ENCODE assay signal across 21 mouse cellular contexts in the genomic region with DNA sequence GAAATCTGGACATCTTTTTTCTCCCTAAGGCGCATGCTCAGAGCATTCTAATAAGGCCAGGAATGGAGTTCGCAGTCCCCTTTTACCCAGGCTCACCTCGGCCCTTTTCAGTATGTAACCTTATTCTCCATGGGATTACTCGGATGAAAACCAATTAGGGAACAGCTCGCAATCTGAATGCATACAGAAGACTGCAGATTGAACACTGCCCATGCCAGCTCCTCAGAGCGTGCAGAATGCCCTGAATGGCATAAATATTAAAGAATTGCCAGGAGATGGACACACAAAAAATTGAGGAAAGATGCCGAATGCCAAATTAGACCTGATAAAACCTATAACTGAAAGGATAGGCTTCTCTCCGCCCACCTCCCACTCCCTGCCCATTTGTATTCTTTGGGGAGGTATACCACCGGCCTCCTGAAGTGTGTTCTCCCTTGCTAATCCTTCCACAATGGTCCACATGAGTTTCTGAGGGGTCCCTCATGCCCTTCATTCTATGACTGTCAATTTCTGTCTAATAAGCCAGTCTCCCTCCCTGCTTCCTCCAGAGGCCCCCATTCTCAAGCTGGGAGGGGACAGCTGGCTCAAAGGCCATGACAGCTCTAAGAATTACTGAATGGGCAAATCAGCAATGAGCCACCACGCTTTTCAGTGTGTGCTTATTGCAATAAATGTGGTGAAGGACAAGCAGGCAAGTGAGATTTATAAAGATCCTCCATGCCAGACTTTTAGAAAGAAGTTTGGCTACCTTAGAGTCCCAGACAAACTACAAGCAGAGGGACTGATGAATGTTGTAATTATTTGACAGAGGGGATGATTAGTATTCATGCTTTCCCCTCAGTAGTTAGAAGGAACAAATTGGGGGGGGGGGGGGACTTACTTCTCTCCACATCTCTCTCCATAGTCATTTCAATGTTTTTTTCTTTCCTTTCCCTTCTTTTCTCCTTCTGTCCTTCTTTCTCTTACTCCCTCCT.
DNase-seq lines count a peak whose midpoint lies in the region; ATAC-seq lines count a peak whose summit lies in the region.
"Had no signal": no experiment of that assay in that cellular context is flagged by ENCODE, and none has a peak within 500 bp of the region (broad histone marks: within the 10 kb centered on the region; RNA-seq: fewer than 3 reads in every experiment).

No protein-coding gene starts in this region.

- 13% methylated on average over 10 of the region's 10 CpGs for WGBS in forebrain, embryonic 11.5 days
- 35% methylated on average over 10 of the region's 10 CpGs for WGBS in hindbrain, embryonic 12.5 days
- WGBS in midbrain, embryonic 13.5 days = 8% methylated on average over 10 of the region's 10 CpGs

- H3K4me2 ChIP-seq in forebrain, embryonic 11.5 days (ENCODE audit: low read depth, low read length, severe bottlenecking) = no peak overlapping the region
- peak overlapping the region; percentile 13; the same call in 1 of the 2 replicates for H3K4me2 ChIP-seq in hindbrain, embryonic 12.5 days (replicated peaks)
- H3K4me2 ChIP-seq in midbrain, embryonic 13.5 days (replicated peaks) = peak overlapping the region; percentile 42
- H3K4me2 ChIP-seq: limb, embryonic 12.5 days had no signal

- DNase-seq in cerebellum, postnatal 10 days = peak; percentile 5 to 11
- no peak for DNase-seq in cerebellum, adult 8-10 months
- peak; percentile 78 for DNase-seq in forebrain, embryonic 11.5 days (ENCODE audit: low spot score)
- no peak for DNase-seq in adrenal gland, postnatal 4 days (ENCODE audit: low spot score in 2 of 2)
- no peak for DNase-seq in left cerebral cortex, postnatal 14 days (ENCODE audit: low spot score in 2 of 2)
- DNase-seq: cerebellum, postnatal 36 days; gastrocnemius, postnatal 14 days; heart, postnatal 14 days; kidney, postnatal 10 days; right cerebral cortex, postnatal 4 days; thymus, adult 18-20 months had no signal

- peak; percentile 92 for ATAC-seq in forebrain, embryonic 11.5 days (replicated peaks; ENCODE audit: low FRiP score)
- peak; percentile 77 for ATAC-seq in hindbrain, embryonic 12.5 days (ENCODE audit: low FRiP score)
- peak; percentile 91 for ATAC-seq in midbrain, embryonic 13.5 days
- ATAC-seq in CD4-positive, CD25-positive, alpha-beta regulatory T cell, adult 4 months = no peak
- ATAC-seq: intestine, embryonic 16.5 days; lung, postnatal 0 days had no signal

- no peaks in the 10 kb centered on the region for H3K27me3 ChIP-seq in forebrain, embryonic 11.5 days (ENCODE audit: control insufficient read depth, insufficient read depth, low read length)
- no peaks in the 10 kb centered on the region for H3K27me3 ChIP-seq in hindbrain, embryonic 12.5 days
- H3K27me3 ChIP-seq in midbrain, embryonic 13.5 days = no peaks in the 10 kb centered on the region
- H3K27me3 ChIP-seq: CH12.LX; limb, embryonic 12.5 days; megakaryocyte, embryonic 14.5 days had no signal

- H3K36me3 ChIP-seq in forebrain, embryonic 11.5 days (ENCODE audit: control insufficient read depth, insufficient read depth, low read length) = no peaks in the 10 kb centered on the region
- H3K36me3 ChIP-seq in hindbrain, embryonic 12.5 days = no peaks in the 10 kb centered on the region
- no peaks in the 10 kb centered on the region for H3K36me3 ChIP-seq in midbrain, embryonic 13.5 days
- H3K36me3 ChIP-seq: heart, embryonic 10.5 days; limb, embryonic 12.5 days had no signal

- no peaks in the 10 kb centered on the region for H3K9me3 ChIP-seq in forebrain, embryonic 11.5 days (ENCODE audit: control insufficient read depth, low read length)
- no peaks in the 10 kb centered on the region for H3K9me3 ChIP-seq in hindbrain, embryonic 12.5 days (replicated peaks)
- no peaks in the 10 kb centered on the region for H3K9me3 ChIP-seq in midbrain, embryonic 13.5 days
- H3K9me3 ChIP-seq: heart, embryonic 10.5 days; limb, embryonic 12.5 days; megakaryocyte, embryonic 14.5 days had no signal

- intact Hi-C loops in left cerebral cortex, postnatal 14 days (cut with DNase I) = loop anchor here (5.0 to 10.0 kb wide), 6 partner anchors 78 to 898 kb away; no protein-coding TSS in a partner anchor

- no peak overlapping the region for H3K9ac ChIP-seq in forebrain, embryonic 11.5 days (ENCODE audit: low read length)
- H3K9ac ChIP-seq in hindbrain, embryonic 12.5 days = no peak overlapping the region
- H3K9ac ChIP-seq in midbrain, embryonic 13.5 days (replicated peaks) = no peak overlapping the region
- H3K9ac ChIP-seq: limb, embryonic 12.5 days; liver, embryonic 14.5 days had no signal

- H3K4me1 ChIP-seq in forebrain, embryonic 11.5 days (replicated peaks; ENCODE audit: control insufficient read depth, insufficient read depth, low read length) = peaks cover 9% of the 10 kb centered on the region; the same call in 1 of the 2 replicates
- H3K4me1 ChIP-seq in hindbrain, embryonic 12.5 days = peaks cover 26% of the 10 kb centered on the region
- peaks cover 44% of the 10 kb centered on the region for H3K4me1 ChIP-seq in midbrain, embryonic 13.5 days (replicated peaks)
- H3K4me1 ChIP-seq: heart, embryonic 10.5 days; limb, embryonic 12.5 days; megakaryocyte, embryonic 14.5 days had no signal

- H3K27ac ChIP-seq in forebrain, embryonic 11.5 days (ENCODE audit: low read depth, low read length) = peak overlapping the region; percentile 73
- peak overlapping the region; percentile 49; the same call in 1 of the 2 replicates for H3K27ac ChIP-seq in hindbrain, embryonic 12.5 days
- H3K27ac ChIP-seq in midbrain, embryonic 13.5 days = peak overlapping the region; percentile 70
- H3K27ac ChIP-seq: heart, embryonic 10.5 days; limb, embryonic 12.5 days; liver, embryonic 14.5 days had no signal

- no peak overlapping the region for H3K4me3 ChIP-seq in forebrain, embryonic 11.5 days (ENCODE audit: low read depth, low read length)
- no peak overlapping the region for H3K4me3 ChIP-seq in hindbrain, embryonic 12.5 days
- no peak overlapping the region; the same call in 1 of the 2 replicates for H3K4me3 ChIP-seq in midbrain, embryonic 13.5 days (replicated peaks)
- H3K4me3 ChIP-seq: heart, embryonic 10.5 days; limb, embryonic 12.5 days; megakaryocyte, embryonic 14.5 days had no signal

Comparison
In these comparisons a context has a peak if more than half of its experiments do, and no peak if none do; other contexts are left out.
1. DNase-seq: peak in cerebellum, postnatal 10 days (2 of 2) and forebrain, embryonic 11.5 days (single experiment); none in cerebellum, adult 8-10 months (single experiment), adrenal gland, postnatal 4 days (0 of 2) and left cerebral cortex, postnatal 14 days (0 of 2).
2. Peak in every context shown above with its lines, with median percentiles within 50 percentile points of each other: H3K27ac ChIP-seq.